Mouse (Mus musculus): ENCODE data around the gene Pik3r4. TPM values are rescaled to one million over a fixed set of nuclear protein-coding genes. Genes with fewer than 3 reads are reported as not detected.
A peak's percentile ranks its signal among the peaks of the same experiment; 100 is the strongest.

Pik3r4 gene
- total RNA-seq, 2 experiments from 2014 or later: 10.9 to 12.0 TPM

GRCm38 (mm10) chr9:105693854-105694253 lies 51.1 kb downstream of the Pik3r4 start:
- intact Hi-C loops (cut with DNase I): loop anchor here (2.0 to 5.0 kb wide), 3 partner anchors 165 to 343 kb away; no protein-coding TSS in a partner anchor
- peak; percentile 78 to 80 for DNase-seq

GRCm38 (mm10) chr9:105696818-105697564 lies 54.2 kb downstream of the Pik3r4 start:
- intact Hi-C loops (cut with DNase I): no loop called here

GRCm38 (mm10) chr9:105697764-105698396 lies 55.1 kb downstream of the Pik3r4 start:
- DNase-seq: no peak
- intact Hi-C loops (cut with DNase I): no loop called here

More at GRCm38 (mm10) chr9:105696818-105697564, 54.2 kb downstream of the Pik3r4 start:
- DNase-seq: no peak

GRCm38 (mm10) chr9:105700702-105701101 lies 57.9 kb downstream of the Pik3r4 start:
- intact Hi-C loops (cut with DNase I): no loop called here
- no peak for DNase-seq

- intact Hi-C loops (cut with DNase I): no loop called here
- DNase-seq: peak; percentile 28 to 32
Observed at GRCm38 (mm10) chr9:105701966-105702365, 59.2 kb downstream of the Pik3r4 start.

GRCm38 (mm10) chr9:105704226-105704932 lies 61.6 kb downstream of the Pik3r4 start:
- no peak for DNase-seq
- intact Hi-C loops (cut with DNase I): no loop called here

GRCm38 (mm10) chr9:105705011-105705410 lies 62.2 kb downstream of the Pik3r4 start:
- intact Hi-C loops (cut with DNase I): no loop called here
- no peak for DNase-seq

GRCm38 (mm10) chr9:105712049-105712448 lies 69.3 kb downstream of the Pik3r4 start:
- intact Hi-C loops (cut with DNase I): no loop called here
- no peak for DNase-seq

GRCm38 (mm10) chr9:105719367-105719766 lies 76.6 kb downstream of the Pik3r4 start:
- DNase-seq: no peak
- intact Hi-C loops (cut with DNase I): no loop called here

GRCm38 (mm10) chr9:105719851-105720395 lies 77.1 kb downstream of the Pik3r4 start:
- no peak for DNase-seq
- intact Hi-C loops (cut with DNase I): no loop called here

GRCm38 (mm10) chr9:105720430-105720829 lies 77.7 kb downstream of the Pik3r4 start:
- intact Hi-C loops (cut with DNase I): no loop called here
- no peak for DNase-seq

- intact Hi-C loops (cut with DNase I): no loop called here
- DNase-seq: peak; percentile 31 to 41
Observed at GRCm38 (mm10) chr9:105731976-105732375, 89.2 kb downstream of the Pik3r4 start.

GRCm38 (mm10) chr9:105734651-105735050 lies 91.9 kb downstream of the Pik3r4 start:
- DNase-seq: no peak
- intact Hi-C loops (cut with DNase I): no loop called here

GRCm38 (mm10) chr9:105735195-105735594 lies 92.4 kb downstream of the Pik3r4 start:
- DNase-seq: no peak
- intact Hi-C loops (cut with DNase I): no loop called here

Other genes with a start within 250 kb of the Pik3r4 start
- gene Aste1, start 247.6 kb upstream of the Pik3r4 start, total RNA-seq (2021): 1 to 10 TPM; 1.7 to 1.8 TPM
- not detected for gene Nek11, start 247.5 kb upstream of the Pik3r4 start, total RNA-seq (2021)
- 10 to 100 TPM; 34.2 to 35.3 TPM for gene Atp2c1, start 115.7 kb upstream of the Pik3r4 start, total RNA-seq (2021)
- gene Col6a6, start 185.2 kb downstream of the Pik3r4 start, total RNA-seq (2021): 1 to 10 TPM; 3.0 to 3.5 TPM